Mouse (Mus musculus) erythroblast, adult 5-6 weeks (primary cell): ENCODE measurements around the gene Fcrla. TPM values are rescaled to one million over a fixed set of nuclear protein-coding genes. Genes with fewer than 3 reads are reported as not detected.
"Not testable (repeated sequence)": the region's sequence is repeated elsewhere in the genome, so short reads cannot be mapped to it uniquely, and the experiment has no call there.

Source experiments
- ATAC-seq: replicated peaks from 2 replicates; pipeline ENCODE4 v1.8.0; 2016; ENCODE audit warnings: moderate number of reproducible peaks, mild to moderate bottlenecking, moderate TSS enrichment, inconsistent platforms; ENCODE audit not compliant: poor library complexity, low FRiP score, severe bottlenecking
- total RNA-seq, 2 experiments: library from RNA; stranded (forward) in 1 of 2; stranded (reverse) in 1 of 2; fragments of 150-400 nt in 1 of 2; fragments of 200-764, 138-1000 nt in 1 of 2; gene quantifications; 2 replicates each; pipeline versions ENCODE4 v1.2.3 to v1.2.4; 2015 to 2017; ENCODE audit warnings: low replicate concordance in 2 of 2

Gene Fcrla
- total RNA-seq (2015; ENCODE audit: low replicate concordance), result 0.63 TPM in 1 of 2 replicates, not detected in the other
- 0.84 and 0.94 TPM in 2 replicates for total RNA-seq (2017; ENCODE audit: low replicate concordance)

- no peak for ATAC-seq
Measured at GRCm38 (mm10) chr1:170927378-170927777, at the start of gene Fcrla. Gene Fcrla (minus strand): TSS chr1:170927583.

- ATAC-seq, result no peak
Measured at GRCm38 (mm10) chr1:170976447-170976846, 49.1 kb upstream of the Fcrla start, which contains the start of gene Fcgr2b. Gene Fcgr2b (minus strand): TSS chr1:170976547.

- no peak for ATAC-seq
Measured at GRCm38 (mm10) chr1:170975751-170976161, 48.4 kb upstream of the Fcrla start.

- ATAC-seq, result not testable (repeated sequence)
Measured at GRCm38 (mm10) chr1:170975350-170975749, 48.0 kb upstream of the Fcrla start.

- ATAC-seq, result no peak
Measured at GRCm38 (mm10) chr1:170974736-170975135, 47.4 kb upstream of the Fcrla start.

- no peak for ATAC-seq
Measured at GRCm38 (mm10) chr1:170974171-170974570, 46.8 kb upstream of the Fcrla start.

- no peak for ATAC-seq
Measured at GRCm38 (mm10) chr1:170972936-170973335, 45.6 kb upstream of the Fcrla start.

DNA sequence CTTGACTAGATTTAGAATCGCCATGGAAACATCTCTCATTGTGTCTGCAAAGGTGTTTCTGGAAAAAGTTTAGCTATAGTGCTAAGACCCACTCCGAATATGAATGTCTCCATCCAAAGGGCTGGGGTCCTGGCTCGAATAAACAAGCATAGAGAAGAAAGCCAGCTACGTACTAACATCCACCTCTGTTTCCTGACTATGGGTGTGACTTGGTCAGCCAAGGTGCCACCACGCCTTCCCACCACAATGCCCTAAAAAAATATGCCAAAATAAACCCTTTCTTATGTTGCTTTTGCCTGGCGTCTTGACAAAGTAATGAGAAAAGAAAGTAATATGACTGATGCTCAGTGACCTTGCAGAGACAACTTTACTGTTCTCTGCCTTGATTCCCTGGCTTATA, 45.1 kb upstream of the Fcrla start:
- ATAC-seq, result no peak

DNA sequence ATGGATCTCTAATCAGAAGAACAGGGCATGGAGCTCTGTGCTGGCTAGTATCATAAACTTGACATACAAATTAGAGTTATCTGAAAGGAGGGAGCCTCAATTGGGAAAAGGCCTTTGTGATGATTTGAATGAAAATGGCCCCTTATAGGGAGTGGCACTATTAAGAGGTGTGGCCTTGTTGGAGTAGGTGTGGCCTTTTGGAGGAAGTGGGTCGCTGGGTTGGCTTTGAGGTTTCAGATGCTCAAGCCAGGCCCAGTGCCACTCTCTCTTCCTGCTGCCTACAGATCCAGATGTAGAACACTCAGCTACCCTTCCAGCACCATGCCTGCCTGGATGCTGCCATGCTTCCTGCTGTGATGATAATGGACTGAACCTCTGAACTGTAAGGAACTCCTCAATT, 41.2 kb upstream of the Fcrla start:
- ATAC-seq, result no peak

- no peak for ATAC-seq
Measured at GRCm38 (mm10) chr1:170967581-170967980, 40.2 kb upstream of the Fcrla start.

DNA sequence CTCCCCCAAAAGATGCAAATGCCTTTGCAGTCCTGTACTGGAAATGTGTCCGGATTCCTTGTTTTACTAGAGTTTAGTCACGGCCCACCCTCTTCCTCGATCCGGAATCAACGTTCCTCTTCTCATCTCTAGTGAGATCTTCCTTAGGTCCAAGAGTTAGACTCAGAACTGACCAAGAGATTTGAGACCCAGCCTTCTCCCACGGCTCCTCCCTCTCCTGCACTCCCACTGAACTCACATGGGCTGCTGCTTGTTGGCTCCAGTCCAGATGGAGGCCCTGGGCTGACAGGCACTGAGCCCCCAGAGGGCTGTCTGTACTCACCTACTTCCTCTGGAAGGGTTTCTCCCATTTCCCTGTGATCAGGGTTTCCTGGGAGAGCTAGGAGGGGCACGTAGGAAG, 35.7 kb upstream of the Fcrla start:
- no peak for ATAC-seq

DNA sequence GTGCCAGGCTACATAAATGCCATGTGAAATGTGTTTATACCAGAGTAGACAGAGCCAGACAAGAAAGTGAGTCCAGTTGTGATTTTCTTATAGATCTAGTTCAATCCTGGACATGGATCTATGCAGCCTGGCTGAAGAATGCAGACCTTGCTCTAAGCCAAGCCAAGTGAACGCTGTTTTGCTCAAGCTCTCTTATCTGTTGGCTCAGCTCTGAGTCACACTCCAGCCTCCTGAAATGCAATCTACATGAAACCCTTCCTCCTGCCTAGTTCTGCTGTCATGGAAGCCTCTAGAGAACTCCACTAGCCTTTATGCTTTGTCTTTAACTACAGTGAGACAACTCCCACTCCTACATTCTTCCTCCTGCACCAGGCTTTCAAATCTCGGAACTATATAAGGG, 34.9 kb upstream of the Fcrla start:
- ATAC-seq, result no peak

- ATAC-seq, result no peak
Measured at GRCm38 (mm10) chr1:170961101-170961500, 33.7 kb upstream of the Fcrla start.

DNA sequence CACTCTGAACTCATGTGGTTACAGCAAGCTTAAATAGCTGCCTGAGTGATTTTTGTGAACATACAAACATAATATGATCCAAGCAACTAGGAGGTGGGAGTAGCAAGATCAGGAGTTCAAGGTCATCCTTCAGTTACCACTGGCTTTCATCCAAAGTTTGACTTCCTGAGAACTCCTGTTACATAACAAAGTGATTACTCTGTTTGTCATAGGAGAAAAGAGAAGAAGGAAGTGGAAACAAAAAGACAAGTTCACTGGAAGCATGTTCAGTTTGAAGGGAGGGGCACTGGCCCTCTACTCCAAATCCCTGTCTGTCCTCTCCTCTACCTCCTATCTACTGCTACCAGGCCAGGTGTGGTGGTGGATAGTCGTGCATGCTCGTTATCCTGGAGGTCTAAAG, 32.4 kb upstream of the Fcrla start:
- ATAC-seq, result no peak

DNA sequence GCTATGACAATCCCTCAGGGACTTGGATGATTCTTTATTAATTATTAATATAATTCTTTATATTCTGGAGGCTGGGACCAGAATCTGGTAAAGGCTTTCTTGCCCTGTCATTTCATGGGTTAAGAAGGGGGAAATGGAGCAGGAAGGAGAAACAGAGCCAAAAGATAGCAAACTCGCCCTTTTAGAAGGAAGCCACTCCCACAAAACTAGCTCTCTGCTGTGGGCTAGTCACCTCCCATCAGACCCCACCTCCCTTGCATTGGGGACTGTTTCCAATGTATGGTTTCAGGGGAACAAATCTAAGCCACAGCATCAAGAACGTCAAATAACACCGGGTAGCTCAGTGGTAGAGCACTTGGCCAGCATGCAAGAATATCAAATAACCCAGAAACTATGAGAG, 30.8 kb upstream of the Fcrla start:
- no peak for ATAC-seq

DNA sequence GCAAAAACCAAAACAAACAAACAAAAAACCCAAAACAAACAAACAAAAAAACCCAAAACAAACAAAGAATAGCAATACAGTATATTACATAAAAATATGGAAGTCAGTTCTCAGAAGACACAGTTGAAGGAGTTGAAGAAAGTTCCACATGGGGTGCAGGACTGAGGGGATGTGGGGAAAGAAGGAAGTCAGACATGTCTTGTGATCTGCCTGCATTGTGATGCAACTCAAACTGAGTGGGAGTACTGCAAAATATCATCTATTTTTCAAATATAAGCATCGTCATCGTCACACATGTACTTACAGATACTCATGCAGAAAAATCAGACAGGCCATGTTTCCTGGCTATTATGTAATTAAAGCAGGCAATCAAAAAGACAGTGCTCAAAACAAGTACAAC, 25.8 kb upstream of the Fcrla start:
- ATAC-seq, result no peak

DNA sequence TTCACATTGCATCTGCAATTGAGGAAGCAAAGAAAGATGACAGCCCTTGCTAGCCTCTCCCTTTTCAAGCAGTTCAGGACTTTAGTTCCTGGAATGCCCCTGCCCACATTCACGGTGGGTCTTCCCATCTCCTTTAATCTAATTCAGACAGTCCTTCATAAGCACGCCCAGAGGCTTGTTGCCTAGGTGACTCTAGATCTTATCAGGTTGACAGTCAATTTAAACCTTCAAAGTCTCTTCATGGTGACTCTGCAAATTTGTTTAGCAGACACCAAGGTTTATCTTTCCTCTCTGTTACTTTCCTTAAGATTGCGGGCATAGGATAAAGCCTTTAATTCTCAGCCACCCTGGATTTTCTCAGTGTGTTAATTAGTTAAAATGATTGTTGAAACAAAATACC, 23.4 kb upstream of the Fcrla start:
- ATAC-seq, result no peak

DNA sequence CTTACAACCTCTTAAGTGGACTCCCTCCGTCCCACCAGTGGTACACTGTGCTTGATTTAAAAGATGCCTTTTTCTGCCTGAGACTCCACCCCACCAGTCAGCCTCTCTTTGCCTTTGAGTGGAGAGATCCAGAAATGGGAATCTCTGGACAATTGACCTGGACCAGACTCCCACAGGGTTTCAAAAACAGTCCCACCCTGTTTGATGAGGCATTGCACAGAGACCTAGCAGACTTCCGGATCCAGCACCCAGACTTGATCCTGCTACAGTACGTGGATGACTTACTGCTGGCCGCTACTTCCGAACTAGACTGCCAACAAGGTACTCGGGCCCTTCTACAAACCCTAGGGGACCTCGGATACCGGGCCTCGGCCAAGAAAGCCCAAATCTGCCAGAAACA, 17.5 kb upstream of the Fcrla start:
- not testable (repeated sequence) for ATAC-seq

DNA sequence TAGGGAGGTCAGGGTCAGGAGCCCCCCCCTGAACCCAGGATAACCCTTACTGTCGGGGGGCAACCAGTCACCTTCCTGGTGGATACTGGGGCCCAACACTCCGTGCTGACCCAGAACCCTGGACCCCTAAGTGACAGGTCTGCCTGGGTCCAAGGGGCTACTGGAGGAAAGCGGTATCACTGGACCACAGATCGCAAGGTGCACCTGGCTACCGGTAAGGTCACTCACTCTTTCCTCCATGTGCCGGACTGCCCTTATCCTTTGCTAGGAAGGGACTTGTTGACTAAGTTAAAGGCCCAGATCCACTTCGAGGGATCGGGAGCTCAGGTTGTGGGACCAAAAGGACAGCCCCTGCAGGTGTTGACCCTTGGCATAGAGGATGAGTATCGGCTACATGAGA, 16.8 kb upstream of the Fcrla start:
- not testable (repeated sequence) for ATAC-seq

- ATAC-seq, result no peak
Measured at GRCm38 (mm10) chr1:170939255-170939654, 11.9 kb upstream of the Fcrla start.

- no peak for ATAC-seq
Measured at GRCm38 (mm10) chr1:170934383-170934782, 7.0 kb upstream of the Fcrla start.

DNA sequence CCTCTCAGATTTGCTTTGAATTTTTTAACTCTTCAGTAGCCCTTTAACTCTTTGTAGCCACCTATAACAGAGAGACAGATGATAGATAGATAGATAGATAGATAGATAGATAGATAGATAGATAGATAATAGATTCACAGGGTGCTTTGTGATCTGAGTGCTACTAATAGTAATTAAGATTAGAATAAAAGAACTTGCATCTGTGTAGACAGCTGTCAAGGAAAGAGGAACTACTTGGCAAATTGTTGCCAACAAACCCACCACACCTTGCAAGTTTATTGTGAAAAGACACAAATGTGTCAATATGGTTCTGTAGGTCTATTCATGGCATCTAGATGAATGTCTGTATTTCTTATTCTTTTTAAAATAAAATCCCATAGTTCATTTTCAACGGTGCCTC, 6.6 kb upstream of the Fcrla start:
- no peak for ATAC-seq
